Mouse (Mus musculus) brain, embryonic 14.5 days (tissue): ENCODE data around the gene Cyp2w1.

Source experiments
- CTCF ChIP-seq: fragments of 200-500 bp; IDR thresholded peaks from 2 replicates; pipeline ENCODE4 v1.5.1; 2012; ENCODE audit warnings: inconsistent platforms, mild to moderate bottlenecking, moderate library complexity, borderline replicate concordance; ENCODE audit not compliant: insufficient read depth, insufficient read length; ENCODE audit errors: extremely low read depth
- POLR2A ChIP-seq: fragments of 200-500 bp; IDR thresholded peaks from 2 replicates; pipeline ENCODE4 v1.6.1; 2012; ENCODE audit warnings: mild to moderate bottlenecking, inconsistent platforms, borderline replicate concordance; ENCODE audit not compliant: poor library complexity, insufficient read depth, insufficient read length, severe bottlenecking; ENCODE audit errors: extremely low read depth

DNA sequence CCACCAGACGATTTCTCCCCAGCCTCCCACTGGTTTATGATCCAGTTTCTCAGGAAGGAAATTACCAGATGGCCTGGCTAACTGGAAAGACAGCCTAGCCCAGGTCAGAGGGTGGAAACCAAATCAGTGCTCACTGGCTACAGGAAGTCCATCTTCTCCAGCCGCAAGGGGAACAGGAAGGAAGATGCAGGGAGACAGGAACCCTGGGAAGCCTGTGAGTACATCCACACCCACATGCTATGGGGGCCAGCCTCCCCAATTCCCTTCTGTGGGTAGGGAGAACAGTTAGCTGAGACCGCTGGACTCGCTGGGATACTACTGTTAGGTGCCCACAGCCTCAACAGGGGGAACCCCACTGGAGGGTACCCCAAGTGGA lies 35.8 kb downstream of the Cyp2w1 start:
- TF ChIP-seq POLR2A: no peak
- TF ChIP-seq CTCF: no peak
